Mouse (Mus musculus) urinary bladder, adult 2 months (tissue): ENCODE measurements around the gene Arhgap42. TPM values are rescaled to one million over a fixed set of nuclear protein-coding genes. Genes with fewer than 3 reads are reported as not detected.

Source experiments
- DNase-seq: peaks from one replicate; pipeline ENCODE4 v3.0.0; 2022; ENCODE audit warnings: low spot score
- polyA plus RNA-seq: library from polyadenylated mRNA; depleted of rRNA; stranded (reverse); fragments of >200 nt; gene quantifications from 2 replicates; pipeline ENCODE4 v1.2.3, GENCODE M21; 2012

Gene Arhgap42
- polyA plus RNA-seq, 1 experiment: 15.4 TPM

DNA sequence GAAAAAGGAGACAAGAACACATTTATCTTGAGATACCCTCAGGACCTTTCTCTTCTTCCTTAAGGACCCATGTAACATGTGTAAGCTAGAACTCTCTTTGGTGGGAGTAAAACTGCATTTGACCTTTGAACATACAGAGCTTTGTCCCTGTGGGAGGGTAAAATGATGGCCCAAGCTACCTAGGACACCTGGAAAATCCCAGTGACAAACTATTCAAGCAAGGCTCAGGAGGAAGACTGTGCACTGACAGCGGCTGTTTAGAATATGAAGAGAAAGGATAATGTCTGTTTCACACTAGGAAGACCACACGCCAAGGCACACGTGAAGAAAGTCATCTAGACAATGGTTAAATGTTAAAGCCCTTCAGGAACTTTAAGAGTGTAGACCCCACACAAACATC lies 211.0 kb downstream of the Arhgap42 start:
- no peak for DNase-seq

DNA sequence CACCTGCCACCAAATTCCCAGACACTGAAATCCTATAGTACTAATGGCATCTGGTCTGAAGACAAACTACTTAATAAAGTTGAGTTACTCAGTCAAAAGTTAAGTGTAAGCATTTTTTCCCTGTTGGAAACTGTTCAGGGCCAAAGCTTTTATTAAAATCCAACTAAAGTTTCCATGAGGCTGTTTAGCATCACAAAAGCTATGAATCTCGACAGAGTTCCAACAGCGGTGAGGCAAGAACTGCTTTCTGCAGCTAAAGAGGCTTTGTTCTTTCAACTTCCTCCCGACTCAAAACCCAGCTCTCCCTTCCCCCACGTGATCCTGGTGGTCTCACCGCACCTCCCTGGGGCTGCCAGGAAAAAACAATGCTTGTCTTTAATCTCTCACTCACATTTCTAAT lies 211.5 kb downstream of the Arhgap42 start:
- DNase-seq: no peak

DNA sequence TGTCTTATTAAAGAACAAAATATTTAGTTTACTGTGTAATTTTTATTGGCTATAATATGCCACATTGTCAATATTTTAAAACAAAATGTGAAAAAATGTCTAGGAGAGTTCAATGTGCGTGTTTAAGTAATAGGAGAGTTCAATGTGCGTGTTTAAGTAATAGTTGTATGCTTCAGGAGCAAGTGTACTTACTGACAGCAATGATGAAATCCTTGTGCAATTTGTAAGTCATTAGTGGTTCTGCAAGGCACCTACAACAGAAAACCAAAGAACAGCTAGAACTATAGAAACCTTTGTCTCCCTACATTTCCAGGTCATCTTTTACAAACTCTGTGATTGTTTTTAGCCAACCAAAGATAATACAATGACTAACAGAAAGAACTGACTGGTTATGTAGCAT lies 223.8 kb downstream of the Arhgap42 start:
- DNase-seq: no peak

DNA sequence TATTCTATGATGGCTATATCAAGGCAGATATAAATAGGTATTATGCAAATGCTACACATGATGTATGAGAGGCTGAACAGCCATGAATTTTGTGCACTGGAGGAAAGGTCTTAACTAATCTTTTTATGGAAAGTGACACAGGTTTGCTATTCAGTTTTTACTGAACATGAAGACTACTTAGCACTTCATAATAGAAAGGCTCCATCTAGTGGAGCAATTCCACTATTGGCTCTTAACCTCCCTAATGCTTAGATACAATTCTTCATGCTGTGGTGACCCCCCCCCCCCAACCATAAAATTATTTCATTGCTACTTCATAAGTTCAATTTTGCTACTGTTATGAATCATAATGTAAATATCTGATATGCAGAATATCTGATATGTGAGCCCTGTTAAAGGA lies 237.7 kb downstream of the Arhgap42 start:
- DNase-seq: no peak

DNA sequence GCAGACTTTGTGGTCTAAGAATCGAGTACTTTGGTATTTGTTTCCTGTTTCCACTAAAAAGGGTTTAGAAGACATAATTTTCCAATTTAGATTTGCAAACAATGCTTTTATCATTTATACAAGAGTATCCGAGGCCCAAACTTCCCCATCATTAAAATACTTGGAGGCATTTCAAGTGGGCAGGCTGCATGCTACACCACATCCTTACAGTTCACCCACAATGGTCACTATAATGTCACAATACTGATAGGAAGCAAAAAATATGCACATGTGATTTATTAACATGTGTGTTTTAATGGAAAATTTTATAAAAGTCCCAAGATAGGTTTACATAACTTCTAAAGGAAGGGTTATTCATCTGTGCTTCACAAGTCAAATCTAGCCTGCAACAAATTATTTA lies 242.4 kb downstream of the Arhgap42 start:
- no peak for DNase-seq

DNA sequence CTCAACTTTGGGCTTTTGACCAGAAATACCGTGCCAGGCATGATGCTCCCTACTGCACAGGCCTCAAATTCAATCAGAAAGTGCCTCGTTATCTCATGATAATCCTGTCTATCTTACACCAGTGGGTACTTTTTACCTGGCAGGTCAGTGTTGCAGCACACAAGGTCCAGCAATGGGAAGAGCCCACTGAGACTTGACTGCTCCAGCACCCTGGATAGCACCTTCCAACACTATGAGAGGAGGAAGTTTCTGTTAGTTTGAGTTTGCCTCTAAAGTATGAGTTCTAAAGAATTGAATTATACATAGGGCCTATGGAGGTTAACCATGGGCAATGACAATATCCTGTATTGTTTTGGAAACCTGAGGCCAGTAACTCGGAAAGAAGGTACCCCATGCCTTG lies 256.6 kb downstream of the Arhgap42 start:
- DNase-seq: no peak

DNA sequence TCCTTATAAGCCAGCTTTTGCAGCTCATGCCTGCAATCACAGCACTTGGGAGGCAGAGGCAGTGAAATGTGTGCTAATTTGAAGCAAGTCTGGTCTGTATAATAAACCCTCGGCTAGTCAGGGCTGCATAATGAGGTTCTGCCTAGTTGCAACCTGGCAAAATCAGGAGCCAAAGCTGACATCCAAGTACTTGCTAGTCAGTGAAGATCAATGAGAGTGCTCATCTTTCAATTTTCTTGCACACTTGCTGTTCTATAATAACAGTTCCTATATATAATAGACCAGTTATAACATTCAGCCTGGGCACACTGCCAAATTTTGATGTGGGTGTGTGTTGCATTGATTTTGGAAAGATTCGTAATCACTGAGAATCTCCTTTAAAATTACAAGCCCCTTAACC lies 261.1 kb downstream of the Arhgap42 start:
- no peak for DNase-seq

DNA sequence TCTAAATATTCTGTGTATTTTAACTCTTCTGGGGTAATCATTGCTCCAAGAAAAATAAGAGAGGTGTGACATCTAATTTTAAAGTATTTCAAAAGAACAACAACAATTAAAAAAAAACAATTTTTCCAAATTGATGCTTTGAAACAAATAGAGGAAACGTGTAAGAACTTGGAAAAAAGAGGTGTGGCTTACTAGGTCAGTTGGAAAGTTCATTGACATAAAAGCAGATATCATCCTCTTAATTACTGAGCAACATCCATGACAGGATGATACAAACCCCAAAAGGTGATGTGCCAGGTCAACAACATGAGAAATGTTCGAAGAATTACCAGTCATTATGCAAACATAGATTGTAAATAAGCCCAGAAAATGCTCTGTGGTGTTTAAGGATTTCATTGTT lies 267.4 kb downstream of the Arhgap42 start, which contains the start of gene Gm16485:
Gm16485 (plus strand) TSS at position 301 of the 400 bp plus-strand sequence.
- DNase-seq: no peak

DNA sequence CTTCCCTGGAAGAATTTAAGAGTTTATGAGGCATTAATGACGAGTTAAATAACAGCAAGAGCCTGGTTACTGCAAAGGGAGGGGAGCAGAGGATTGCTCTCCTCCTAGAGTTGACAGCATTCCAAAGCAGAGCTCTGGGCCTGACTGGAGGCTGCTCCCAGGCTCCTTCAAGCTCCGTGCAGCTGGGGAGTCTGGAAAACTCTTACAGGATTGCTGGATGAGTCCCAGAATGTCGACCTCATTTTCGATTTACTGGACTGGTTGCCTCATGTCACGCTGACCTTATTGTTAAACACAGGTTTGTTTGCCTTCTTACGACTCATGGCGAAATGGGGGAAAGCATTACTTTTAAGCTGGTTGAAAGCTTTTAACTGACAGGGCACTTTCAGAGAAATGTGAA lies 268.7 kb downstream of the Arhgap42 start:
- DNase-seq: no peak

DNA sequence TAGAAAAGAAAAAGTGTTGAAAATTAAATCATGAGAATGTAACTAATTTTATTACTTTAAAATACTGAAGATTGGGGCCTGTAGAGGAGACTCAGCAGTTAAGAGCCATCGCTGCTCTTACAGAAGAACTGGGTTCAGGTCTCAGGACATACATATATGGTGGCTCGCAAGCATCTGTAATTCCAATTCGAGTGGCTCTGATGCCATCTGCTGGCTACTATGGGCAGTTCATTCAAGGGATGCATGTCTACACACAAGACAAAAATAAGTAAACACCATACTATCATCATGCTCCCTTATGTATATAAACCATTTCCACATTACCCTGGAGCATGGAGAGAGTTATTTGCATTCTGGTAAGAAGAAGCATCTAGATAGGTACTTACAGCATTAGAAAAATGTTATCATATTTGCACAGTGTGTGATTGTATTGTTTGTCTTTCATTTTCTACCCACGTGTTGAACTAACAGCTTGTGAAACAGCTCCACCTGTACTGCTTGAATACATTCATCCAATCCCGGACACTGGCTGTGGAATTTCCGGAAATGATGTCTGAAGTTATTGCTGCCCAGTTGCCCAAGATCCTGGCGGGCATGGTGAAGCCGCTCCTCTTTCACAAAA lies 274.3 kb downstream of the Arhgap42 start:
- no peak for DNase-seq

DNA sequence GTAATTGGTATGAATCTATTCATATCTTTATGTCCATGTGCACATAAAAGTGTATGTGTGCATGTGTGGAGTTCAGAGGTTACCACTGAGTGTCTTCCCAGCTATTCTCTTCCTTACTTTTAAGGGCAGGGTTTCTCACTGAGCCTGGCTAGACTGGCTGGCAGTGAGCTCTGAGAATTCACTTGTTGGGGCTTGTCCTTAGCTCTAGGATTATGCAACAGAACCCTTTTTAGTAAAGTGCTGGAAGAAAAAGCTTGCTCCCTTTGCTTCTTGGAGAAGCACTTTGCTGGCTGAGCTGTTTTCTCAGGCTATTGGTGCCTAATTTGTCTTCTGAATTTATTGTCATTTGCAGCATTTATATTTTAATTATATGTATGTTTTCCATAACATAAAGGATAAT lies 285.6 kb downstream of the Arhgap42 start:
- DNase-seq: no peak
